Mouse (Mus musculus) forebrain, embryonic 15.5 days (tissue): ENCODE data around the gene Adck1. TPM values are rescaled to one million over a fixed set of nuclear protein-coding genes. Genes with fewer than 3 reads are reported as not detected.
"Not testable (repeated sequence)": the region's sequence is repeated elsewhere in the genome, so short reads cannot be mapped to it uniquely, and the experiment has no call there.

Source experiments
- ATAC-seq: fragments of 200-750 bp; cut with Nextera tagmentation; replicated peaks from 2 replicates; pipeline ENCODE4 v1.8.0; 2017; ENCODE audit warnings: mild to moderate bottlenecking, moderate TSS enrichment, moderate library complexity
- H3K27ac ChIP-seq: fragments of 300-500 bp; sonication (generic); replicated peaks from 2 replicates; pipeline ENCODE4 v1.5.1; 2015; ENCODE audit warnings: mild to moderate bottlenecking, inconsistent platforms
- H3K27me3 ChIP-seq: fragments of 300-500 bp; sonication (generic); 2 replicates; pipeline ENCODE4 v1.6.1; 2015; ENCODE audit warnings: inconsistent platforms
- H3K36me3 ChIP-seq: fragments of 300-500 bp; sonication (generic); 2 replicates; pipeline ENCODE4 v1.6.1; 2015; ENCODE audit warnings: mild to moderate bottlenecking, inconsistent platforms
- H3K4me1 ChIP-seq: fragments of 300-500 bp; sonication (generic); 2 replicates; pipeline ENCODE4 v1.6.1; 2015; ENCODE audit warnings: inconsistent platforms
- H3K4me2 ChIP-seq: fragments of 300-500 bp; sonication (generic); replicated peaks from 2 replicates; pipeline ENCODE4 v1.6.1; 2015; ENCODE audit warnings: mild to moderate bottlenecking, inconsistent platforms
- H3K4me3 ChIP-seq: fragments of 300-500 bp; sonication (generic); 2 replicates; pipeline ENCODE4 v1.5.1; 2015; ENCODE audit warnings: mild to moderate bottlenecking, inconsistent platforms
- H3K9ac ChIP-seq: fragments of 300-500 bp; sonication (generic); replicated peaks from 2 replicates; pipeline ENCODE4 v1.6.1; 2015; ENCODE audit warnings: mild to moderate bottlenecking, inconsistent platforms
- H3K9me3 ChIP-seq: fragments of 300-500 bp; sonication (generic); 2 replicates; pipeline ENCODE4 v1.6.1; 2016; ENCODE audit warnings: inconsistent platforms
- WGBS: fragments of 180-500 bp; shearing (Covaris S2); methylation state at CpG from one replicate; pipeline ENCODE4 v1.1.7; 2015; ENCODE audit warnings: mixed read lengths; 5-methylcytosine and 5-hydroxymethylcytosine counted together
- polyA plus RNA-seq: library from polyadenylated mRNA; unstranded; fragments of >200 nt; fragmentation: Nextera tagmentation; extraction: Ambion mirVana; gene quantifications from 2 replicates; pipeline ENCODE4 v1.2.1, GENCODE M21; 2015

Gene Adck1
- 33.3 and 35.1 TPM in 2 replicates for polyA plus RNA-seq

GRCm38 (mm10) chr12:88360441-88361119, at the start of gene Adck1:
TSS of gene Adck1 (plus strand) at chr12:88360554.
- peak within 1 kb of the TSS; percentile 65 for H3K27ac ChIP-seq
- peak within 1 kb of the TSS; percentile 85 for H3K4me3 ChIP-seq
- peak within 1 kb of the TSS; percentile 70 for H3K9ac ChIP-seq
- no peaks in the 10 kb centered on the region for H3K27me3 ChIP-seq
- H3K4me1 ChIP-seq: peaks cover 6% of the 10 kb centered on the region
- no peaks in the 10 kb centered on the region for H3K9me3 ChIP-seq
- no peaks in the 10 kb centered on the region for H3K36me3 ChIP-seq
- under 1% methylated on average over 38 of the region's 38 CpGs for WGBS
- ATAC-seq: peak; percentile 98
- peak within 1 kb of the TSS; percentile 89 for H3K4me2 ChIP-seq

- ATAC-seq: no peak
- H3K27ac ChIP-seq: no peak overlapping the region
- no peaks in the 10 kb centered on the region for H3K4me1 ChIP-seq
- no peak overlapping the region for H3K4me2 ChIP-seq
- no peaks in the 10 kb centered on the region for H3K9me3 ChIP-seq
- H3K4me3 ChIP-seq: no peak overlapping the region
- no peak overlapping the region for H3K9ac ChIP-seq
- no peaks in the 10 kb centered on the region for H3K27me3 ChIP-seq
- 80% methylated on average over 3 of the region's 3 CpGs for WGBS
- no peaks in the 10 kb centered on the region for H3K36me3 ChIP-seq
Observed at GRCm38 (mm10) chr12:88314556-88314955, 45.8 kb upstream of the Adck1 start.

DNA sequence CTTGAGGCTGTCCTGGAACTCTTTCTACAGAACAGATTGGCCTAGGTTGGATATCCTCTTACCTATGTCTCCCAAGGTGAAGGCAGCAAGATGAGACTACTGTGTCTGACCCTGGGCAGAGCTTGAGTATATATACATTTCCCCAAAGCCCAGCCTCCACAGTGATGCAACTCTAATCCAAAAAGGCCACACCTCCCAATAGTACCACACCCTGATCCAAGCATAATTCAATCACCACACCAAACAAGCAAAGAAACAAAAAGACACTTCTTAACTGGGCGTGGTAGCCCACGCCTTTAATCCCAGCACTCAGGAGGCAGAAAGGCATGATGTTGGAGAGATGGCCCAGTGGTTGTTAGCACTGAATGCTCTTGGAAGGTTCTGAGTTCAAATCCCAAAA, 36.4 kb upstream of the Adck1 start, which contains the start of gene Gm5039:
Gm5039 (minus strand) TSS at position 101 of the 400 bp plus-strand sequence.
- ATAC-seq, H3K27me3 ChIP-seq: not testable (repeated sequence)
- WGBS: 91% methylated on average over 2 of the region's 2 CpGs

GRCm38 (mm10) chr12:88336662-88337413, 23.5 kb upstream of the Adck1 start:
- not testable (repeated sequence) for H3K4me1 ChIP-seq, ATAC-seq, H3K9me3 ChIP-seq, H3K27ac ChIP-seq, H3K36me3 ChIP-seq, H3K9ac ChIP-seq, H3K4me3 ChIP-seq, H3K4me2 ChIP-seq, H3K27me3 ChIP-seq
- WGBS: 83% methylated on average over 4 of the region's 4 CpGs

More for the DNA sequence above, 36.4 kb upstream of the Adck1 start, which contains the start of gene Gm5039:
- not testable (repeated sequence) for H3K4me1 ChIP-seq, H3K9me3 ChIP-seq, H3K27ac ChIP-seq, H3K4me2 ChIP-seq, H3K9ac ChIP-seq, H3K36me3 ChIP-seq, H3K4me3 ChIP-seq

DNA sequence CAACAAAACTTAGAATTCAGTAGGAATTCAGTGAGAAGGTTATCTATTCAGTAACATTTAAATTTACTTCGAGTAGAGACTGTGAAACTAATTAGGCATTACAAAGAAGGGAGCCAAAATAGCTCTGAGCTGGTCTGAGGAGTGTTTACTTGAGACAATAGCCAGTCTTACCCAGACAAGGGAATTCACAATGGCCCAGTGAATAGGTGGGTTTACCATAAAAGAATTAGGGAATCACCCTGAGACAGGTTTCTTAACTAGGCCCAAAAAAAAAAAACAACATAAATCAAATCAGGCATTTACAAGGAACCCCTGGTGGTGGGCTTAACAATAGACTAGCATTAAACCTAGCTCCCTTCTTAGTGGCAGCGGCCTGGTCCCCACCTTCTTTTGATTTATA, 19.1 kb upstream of the Adck1 start:
- H3K4me2 ChIP-seq, H3K36me3 ChIP-seq, H3K9ac ChIP-seq, H3K9me3 ChIP-seq, ATAC-seq, H3K4me3 ChIP-seq, H3K27ac ChIP-seq, H3K4me1 ChIP-seq, H3K27me3 ChIP-seq: not testable (repeated sequence)
- WGBS: 7% methylated on average over 2 of the region's 2 CpGs

DNA sequence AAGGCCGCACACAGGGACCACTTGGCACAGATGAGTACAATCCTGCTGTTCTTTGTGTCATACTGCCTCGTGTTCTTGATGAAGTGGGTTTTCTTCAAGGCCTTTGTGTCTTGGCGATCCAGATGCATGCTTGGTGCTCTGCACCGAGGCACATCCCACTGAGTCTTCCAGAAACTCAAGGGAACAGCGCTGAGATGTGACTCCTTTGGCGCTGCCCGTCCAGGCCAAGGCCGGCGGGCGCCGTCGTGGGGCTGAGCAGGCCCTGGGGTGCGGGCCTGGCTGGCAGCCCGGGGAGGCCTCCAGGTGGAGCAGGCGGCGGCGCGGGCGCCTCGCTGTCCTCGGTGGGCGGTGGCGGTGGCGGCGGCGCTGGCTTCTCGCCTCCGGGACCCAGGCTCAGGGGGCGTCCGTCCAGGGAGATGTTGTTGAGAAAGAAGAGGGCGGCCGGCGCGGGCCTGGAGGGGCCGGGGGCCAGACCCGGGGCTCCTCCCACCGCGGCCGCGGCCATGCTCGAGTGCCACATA, 6.1 kb upstream of the Adck1 start:
- 13% methylated on average over 41 of the region's 41 CpGs for WGBS
- Histone ChIP-seq H3K4me1 (peaks cover 5% of the 10 kb centered on the region; the same call in 1 of the 2 replicates), H3K27me3 (no peaks in the 10 kb centered on the region; the same call in 1 of the 2 replicates), H3K36me3 (no peaks in the 10 kb centered on the region), H3K9me3 (no peaks in the 10 kb centered on the region; the same call in 1 of the 2 replicates), H3K4me3 (peak overlapping the region; percentile 36), H3K4me2 (peak overlapping the region; percentile 53), H3K27ac (no peak overlapping the region), H3K9ac (peak overlapping the region; percentile 26; the same call in 1 of the 2 replicates)
- ATAC-seq: peak; percentile 63

DNA sequence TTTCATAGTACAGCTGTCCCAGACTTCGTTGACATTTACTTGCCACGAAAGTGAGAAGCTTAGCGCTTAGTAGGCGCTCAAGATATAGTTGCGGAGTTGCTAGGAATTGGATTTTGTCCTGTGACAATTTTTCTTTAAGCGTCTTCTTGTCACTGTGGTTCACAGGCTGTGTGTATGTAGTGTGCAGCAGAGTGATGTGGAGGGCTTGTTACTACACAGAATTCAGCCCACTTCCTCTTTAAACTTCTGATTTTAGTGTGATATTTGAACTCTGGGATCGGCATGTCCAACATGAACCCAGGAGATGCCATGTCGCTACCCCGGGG, 729 bp downstream of the Adck1 start:
- Histone ChIP-seq H3K27ac (no peak overlapping the region), H3K4me3 (peak overlapping the region; percentile 85), H3K4me1 (peaks cover 6% of the 10 kb centered on the region), H3K9me3 (no peaks in the 10 kb centered on the region), H3K36me3 (no peaks in the 10 kb centered on the region), H3K9ac (peak overlapping the region; percentile 70), H3K4me2 (peak overlapping the region; percentile 89), H3K27me3 (no peaks in the 10 kb centered on the region)
- peak; percentile 3; the same call in 1 of the 2 replicates for ATAC-seq
- 45% methylated on average over 9 of the region's 9 CpGs for WGBS

DNA sequence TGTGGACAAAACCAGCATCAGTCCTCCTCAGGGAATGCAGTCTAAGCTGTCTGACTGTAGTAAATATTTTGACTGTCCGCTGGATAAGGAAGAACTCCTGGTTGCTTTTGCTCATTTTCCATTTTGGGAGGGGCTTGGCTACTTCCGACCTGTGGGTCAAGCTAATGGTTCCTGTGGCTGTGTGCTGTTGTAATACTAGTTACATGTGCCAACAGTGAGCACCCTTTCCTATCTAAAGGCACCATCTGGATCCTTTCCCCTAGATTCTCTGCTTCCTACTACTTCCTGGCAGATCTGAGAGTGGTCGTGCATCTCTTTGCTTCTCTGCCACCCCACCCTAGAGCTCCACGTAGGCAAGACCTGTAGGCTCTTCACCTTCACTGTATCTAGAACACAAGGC, 7.3 kb downstream of the Adck1 start:
- Histone ChIP-seq H3K36me3 (no peaks in the 10 kb centered on the region), H3K27me3 (no peaks in the 10 kb centered on the region), H3K27ac (no peak overlapping the region), H3K4me3 (no peak overlapping the region), H3K4me2 (no peak overlapping the region), H3K9me3 (no peaks in the 10 kb centered on the region), H3K9ac (no peak overlapping the region), H3K4me1 (no peaks in the 10 kb centered on the region)
- no peak for ATAC-seq
- WGBS: 94% methylated on average over 4 of the region's 4 CpGs

DNA sequence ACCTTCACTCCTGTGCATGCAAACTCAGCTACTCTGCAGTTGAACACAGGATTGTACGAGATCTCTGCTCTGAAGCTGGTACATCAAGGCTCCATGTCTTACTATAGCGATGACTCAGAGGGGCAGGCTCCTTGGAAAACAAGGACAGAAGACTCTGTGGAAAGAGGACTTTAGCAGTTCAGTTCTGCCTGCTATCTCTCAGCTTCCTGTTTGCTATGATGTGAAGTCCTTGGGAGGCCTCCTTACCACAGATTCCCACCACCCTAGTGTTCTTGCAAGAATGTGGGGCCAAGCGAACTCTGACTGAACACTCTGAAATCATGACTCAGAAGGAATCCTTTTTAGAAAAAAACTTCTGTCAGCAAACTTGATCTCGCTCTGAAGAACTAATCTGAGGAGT, 8.3 kb downstream of the Adck1 start:
- no peak overlapping the region for H3K27ac ChIP-seq
- H3K4me1 ChIP-seq: no peaks in the 10 kb centered on the region
- no peak overlapping the region for H3K4me3 ChIP-seq
- no peak overlapping the region for H3K4me2 ChIP-seq
- no peak for ATAC-seq
- H3K9ac ChIP-seq: no peak overlapping the region
- 92% methylated on average over 4 of the region's 4 CpGs for WGBS
- H3K36me3 ChIP-seq: no peaks in the 10 kb centered on the region
- no peaks in the 10 kb centered on the region for H3K9me3 ChIP-seq
- no peaks in the 10 kb centered on the region for H3K27me3 ChIP-seq

DNA sequence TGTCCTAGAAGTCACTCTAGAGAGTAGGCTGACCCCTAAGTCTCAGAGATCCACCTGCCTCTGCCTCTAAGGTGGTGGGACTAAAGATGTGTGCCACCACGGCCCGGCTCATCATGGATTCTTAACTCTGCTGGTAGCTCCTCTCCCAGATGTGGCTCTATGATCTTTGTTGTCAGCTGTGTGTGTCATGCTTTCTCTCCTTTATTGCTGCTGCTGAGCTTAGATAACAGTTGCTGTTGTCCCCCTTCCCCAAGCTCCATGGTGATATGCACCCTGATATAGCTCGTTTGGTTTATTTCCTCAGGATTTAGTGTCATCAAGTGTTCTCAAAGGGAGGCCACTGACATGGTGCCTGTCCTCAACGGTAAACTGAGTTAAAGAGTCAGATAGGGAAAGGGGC, 9.3 kb downstream of the Adck1 start:
- not testable (repeated sequence) for H3K4me3 ChIP-seq, H3K9me3 ChIP-seq
- WGBS: 92% methylated on average over 4 of the region's 4 CpGs

GRCm38 (mm10) chr12:88370321-88370720, 10.0 kb downstream of the Adck1 start:
- not testable (repeated sequence) for ATAC-seq, H3K9ac ChIP-seq, H3K9me3 ChIP-seq, H3K4me2 ChIP-seq, H3K27ac ChIP-seq, H3K4me1 ChIP-seq, H3K36me3 ChIP-seq, H3K4me3 ChIP-seq, H3K27me3 ChIP-seq
- WGBS: 0% methylated on average over 1 of the region's 1 CpGs

More for the DNA sequence above, 9.3 kb downstream of the Adck1 start:
- H3K36me3 ChIP-seq, ATAC-seq, H3K4me2 ChIP-seq, H3K9ac ChIP-seq, H3K4me1 ChIP-seq, H3K27ac ChIP-seq, H3K27me3 ChIP-seq: not testable (repeated sequence)

DNA sequence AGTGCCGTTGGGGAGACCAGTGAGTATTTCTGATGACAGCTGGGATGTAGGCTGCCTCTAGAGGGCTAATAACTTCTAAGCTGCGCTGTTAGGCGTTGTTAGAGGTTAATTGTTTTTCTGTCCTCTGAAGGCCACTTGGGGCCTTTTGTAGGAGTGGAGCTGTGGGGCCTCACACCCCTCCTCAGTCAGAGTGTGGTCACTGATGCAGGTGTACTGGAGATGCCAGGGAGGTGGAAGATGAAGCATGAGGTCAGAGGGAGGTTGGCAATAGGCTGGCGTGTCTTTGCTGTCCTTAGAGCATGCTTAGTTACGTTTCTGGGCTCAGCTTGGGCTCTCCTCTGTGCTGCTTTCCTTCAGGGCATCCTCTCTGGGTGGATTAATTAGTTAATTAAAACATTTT, 11.7 kb downstream of the Adck1 start:
- 53% methylated on average over 5 of the region's 5 CpGs for WGBS
- no peaks in the 10 kb centered on the region for H3K27me3 ChIP-seq
- no peak overlapping the region for H3K4me2 ChIP-seq
- no peaks in the 10 kb centered on the region for H3K36me3 ChIP-seq
- peaks cover 3% of the 10 kb centered on the region; the same call in 1 of the 2 replicates for H3K4me1 ChIP-seq
- H3K9ac ChIP-seq: no peak overlapping the region
- ATAC-seq: no peak
- no peak overlapping the region for H3K4me3 ChIP-seq
- no peak overlapping the region for H3K27ac ChIP-seq
- no peaks in the 10 kb centered on the region for H3K9me3 ChIP-seq
